Mouse (Mus musculus): ENCODE data around the gene Fzd7. TPM values are rescaled to one million over a fixed set of nuclear protein-coding genes. Genes with fewer than 3 reads are reported as not detected.

Gene Fzd7
- polyA plus RNA-seq, 1 experiment from 2014 or later = 10.9 TPM

DNA sequence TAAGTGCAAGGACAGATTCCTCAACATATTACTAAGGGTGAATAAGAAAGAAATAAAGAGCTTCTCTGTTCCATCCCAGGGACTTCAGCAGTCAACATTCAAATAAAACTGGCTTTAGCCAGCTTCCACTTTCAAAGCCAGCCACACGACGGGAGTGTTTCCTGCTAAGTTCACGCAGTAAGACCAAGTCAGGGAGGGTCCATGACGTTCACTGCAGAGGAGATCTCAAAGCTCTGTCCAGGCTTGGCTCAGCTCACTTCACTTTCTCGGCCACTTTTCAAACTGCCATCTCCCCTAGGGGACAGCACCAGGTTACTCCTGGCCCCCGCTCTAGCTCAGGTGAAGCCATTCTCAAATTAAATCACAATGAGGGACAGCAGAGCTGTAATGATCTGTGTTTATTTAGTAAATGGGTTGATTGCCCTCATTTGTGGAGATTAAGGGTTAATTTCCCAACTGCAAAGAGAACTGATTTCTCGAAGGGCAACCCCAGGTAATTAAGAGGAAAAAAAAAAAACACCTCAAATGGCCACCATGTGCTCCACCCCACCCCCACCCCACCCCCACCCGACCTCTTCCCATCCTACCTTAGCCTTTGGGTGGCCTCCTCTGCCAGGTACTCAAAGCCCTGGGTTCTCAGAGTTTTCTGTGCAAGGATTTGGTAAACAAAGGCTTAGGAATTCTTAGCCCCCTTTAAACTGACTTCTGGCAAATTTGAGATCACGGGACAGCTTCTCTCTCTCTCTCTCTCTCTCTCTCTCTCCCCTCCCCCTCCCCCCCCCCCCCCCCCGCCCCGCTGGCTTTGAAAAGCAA, 9.7 kb upstream of the Fzd7 start:
- Histone ChIP-seq H3K4me2 (no peak overlapping the region), H3K27ac (no peak overlapping the region), H3K9me3 (no peaks in the 10 kb centered on the region), H3K4me1 (peaks cover 21% of the 10 kb centered on the region), H3K9ac (no peak overlapping the region), H3K36me3 (replicated peaks) (no peaks in the 10 kb centered on the region), H3K27me3 (peaks cover 54% of the 10 kb centered on the region), H3K4me3 (replicated peaks) (no peak overlapping the region)
- 4% methylated on average over 9 of the region's 11 CpGs for WGBS
- no peak for ATAC-seq (ENCODE audit: low FRiP score)

DNA sequence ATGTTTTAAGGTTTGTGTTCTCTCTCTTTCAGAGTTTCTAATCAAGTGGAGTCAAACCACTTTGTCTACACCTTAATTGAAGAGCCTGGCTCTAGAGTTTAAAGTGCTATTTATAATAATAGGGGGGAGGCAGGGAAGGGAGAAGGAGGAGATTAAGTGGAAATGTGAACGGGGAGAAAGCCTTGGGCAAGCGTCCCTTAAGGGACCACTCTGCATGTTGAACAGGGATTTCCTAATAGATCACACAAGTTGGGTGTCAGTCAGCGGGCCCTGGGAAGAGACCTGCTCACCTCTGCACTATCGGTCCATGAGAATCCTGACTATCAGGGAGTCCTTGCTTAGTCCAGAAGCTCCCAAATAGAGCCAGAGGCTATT, 9.1 kb upstream of the Fzd7 start:
- no peak overlapping the region for H3K4me2 ChIP-seq
- no peak overlapping the region for H3K4me3 ChIP-seq (replicated peaks)
- ATAC-seq (ENCODE audit: low FRiP score) = no peak; the same call in 1 of the 2 replicates
- H3K36me3 ChIP-seq (replicated peaks) = no peaks in the 10 kb centered on the region
- peaks cover 60% of the 10 kb centered on the region for H3K27me3 ChIP-seq
- peaks cover 21% of the 10 kb centered on the region for H3K4me1 ChIP-seq
- H3K9ac ChIP-seq = no peak overlapping the region
- 1% methylated on average over 4 of the region's 4 CpGs for WGBS
- H3K27ac ChIP-seq = no peak overlapping the region
- no peaks in the 10 kb centered on the region for H3K9me3 ChIP-seq

- 42% methylated on average over 2 of the region's 2 CpGs for WGBS
- H3K27me3 ChIP-seq = peaks cover 61% of the 10 kb centered on the region
Measured at GRCm38 (mm10) chr1:59475618-59476017, 6.6 kb upstream of the Fzd7 start.

GRCm38 (mm10) chr1:59478911-59479310, 3.3 kb upstream of the Fzd7 start:
- no peak for ATAC-seq (ENCODE audit: low FRiP score)
- H3K4me3 ChIP-seq (replicated peaks) = no peak overlapping the region
- no peaks in the 10 kb centered on the region for H3K36me3 ChIP-seq (replicated peaks)
- H3K4me2 ChIP-seq = no peak overlapping the region
- no peaks in the 10 kb centered on the region for H3K9me3 ChIP-seq
- H3K27ac ChIP-seq = no peak overlapping the region
- peaks cover 67% of the 10 kb centered on the region for H3K27me3 ChIP-seq
- WGBS = 84% methylated on average over 3 of the region's 3 CpGs
- no peak overlapping the region for H3K9ac ChIP-seq
- peaks cover 30% of the 10 kb centered on the region for H3K4me1 ChIP-seq

More at GRCm38 (mm10) chr1:59475618-59476017, 6.6 kb upstream of the Fzd7 start:
- H3K9me3 ChIP-seq = no peaks in the 10 kb centered on the region
- peaks cover 28% of the 10 kb centered on the region for H3K4me1 ChIP-seq
- H3K27ac ChIP-seq = no peak overlapping the region
- no peak overlapping the region for H3K4me2 ChIP-seq
- H3K9ac ChIP-seq = no peak overlapping the region
- no peaks in the 10 kb centered on the region for H3K36me3 ChIP-seq (replicated peaks)
- no peak for ATAC-seq (ENCODE audit: low FRiP score)
- H3K4me3 ChIP-seq (replicated peaks) = no peak overlapping the region

DNA sequence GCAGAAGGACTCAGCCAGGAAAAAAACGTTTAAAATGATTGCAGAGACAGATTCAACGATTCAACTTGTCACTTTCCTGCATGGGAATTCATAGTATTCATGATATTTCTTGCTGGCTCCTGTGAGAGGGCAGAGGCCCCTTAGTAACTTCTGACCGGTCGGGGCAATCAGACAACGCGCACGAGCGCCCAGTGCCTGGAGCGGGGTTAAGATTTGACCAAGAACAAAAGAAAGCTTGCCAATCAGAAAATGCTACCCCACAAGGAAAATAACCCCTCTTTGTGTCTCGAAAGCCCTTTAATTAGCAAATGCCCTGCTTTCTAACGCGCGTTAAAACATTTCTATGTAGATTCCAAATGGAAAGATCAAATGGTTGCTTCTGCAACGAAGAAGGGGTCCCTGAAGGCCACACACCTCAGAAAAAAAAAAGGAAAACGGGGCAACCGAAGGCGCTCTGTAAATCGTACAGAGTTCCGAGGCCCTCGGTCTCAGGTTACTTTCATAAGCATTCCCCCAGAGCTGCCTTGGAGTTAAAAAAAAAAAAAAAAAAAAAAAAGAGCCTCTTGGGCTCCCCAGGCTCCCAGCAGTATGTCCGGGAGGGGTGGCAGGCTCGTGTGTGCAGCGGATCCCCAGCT, 1.3 kb upstream of the Fzd7 start:
- WGBS = 2% methylated on average over 23 of the region's 23 CpGs
- peak overlapping the region; percentile 88 for H3K27ac ChIP-seq
- peak overlapping the region; percentile 74 for H3K4me3 ChIP-seq (replicated peaks)
- H3K9ac ChIP-seq = peak overlapping the region; percentile 38
- no peak for ATAC-seq (ENCODE audit: low FRiP score)
- H3K4me2 ChIP-seq = peak overlapping the region; percentile 99
- peaks cover 48% of the 10 kb centered on the region for H3K4me1 ChIP-seq
- no peaks in the 10 kb centered on the region for H3K9me3 ChIP-seq
- H3K27me3 ChIP-seq = peaks cover 62% of the 10 kb centered on the region
- H3K36me3 ChIP-seq (replicated peaks) = no peaks in the 10 kb centered on the region

DNA sequence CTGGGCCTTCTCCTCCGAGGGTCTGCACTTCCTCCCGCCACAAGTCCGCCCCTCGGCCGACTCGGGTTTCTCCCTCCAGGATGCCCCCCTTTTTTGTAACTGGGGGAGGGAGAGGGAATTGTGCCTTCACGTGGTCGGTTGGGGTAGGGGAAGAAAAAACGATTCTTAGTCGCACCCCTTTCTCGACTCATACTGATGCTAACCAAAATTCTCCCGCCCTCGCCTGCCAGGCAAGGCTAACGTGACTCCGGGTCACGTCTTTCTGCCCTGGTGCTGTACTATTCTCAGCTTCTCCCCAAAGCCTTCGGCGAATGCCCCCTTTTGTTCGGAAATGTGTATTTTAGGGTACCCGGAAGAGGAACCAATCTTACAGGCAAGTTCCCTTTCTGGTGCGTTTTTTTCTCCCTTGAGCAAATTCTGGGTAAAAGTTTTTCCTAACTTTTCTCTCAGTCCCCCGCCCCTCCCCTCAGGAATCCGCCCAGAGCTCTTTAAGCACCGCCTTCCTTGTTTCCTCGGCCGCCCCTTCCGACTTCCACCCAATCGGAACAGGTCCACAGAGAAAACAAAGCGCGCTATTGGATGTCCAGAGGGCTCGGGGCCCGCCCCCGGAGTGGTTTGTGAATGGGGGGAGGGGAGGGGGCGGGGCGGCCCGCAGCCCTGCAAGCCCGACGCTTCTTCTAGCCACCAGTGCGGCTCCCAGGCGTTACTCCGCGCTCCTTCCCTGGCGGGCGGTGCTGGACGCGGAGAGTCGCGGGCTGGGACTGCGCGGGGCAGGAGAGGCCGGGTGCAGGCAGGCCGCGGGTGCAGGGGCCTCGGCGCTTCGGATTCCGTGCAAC, 550 bp upstream of the Fzd7 start:
- H3K27ac ChIP-seq = peak overlapping the region; percentile 88
- H3K36me3 ChIP-seq (replicated peaks) = no peaks in the 10 kb centered on the region
- under 1% methylated on average over 54 of the region's 57 CpGs for WGBS
- H3K4me3 ChIP-seq (replicated peaks) = peak overlapping the region; percentile 74
- H3K4me1 ChIP-seq = peaks cover 53% of the 10 kb centered on the region
- no peaks in the 10 kb centered on the region for H3K9me3 ChIP-seq
- H3K27me3 ChIP-seq = peaks cover 55% of the 10 kb centered on the region
- H3K4me2 ChIP-seq = peak overlapping the region; percentile 99
- H3K9ac ChIP-seq = peak overlapping the region; percentile 88
- ATAC-seq (ENCODE audit: low FRiP score) = peak; percentile 95

DNA sequence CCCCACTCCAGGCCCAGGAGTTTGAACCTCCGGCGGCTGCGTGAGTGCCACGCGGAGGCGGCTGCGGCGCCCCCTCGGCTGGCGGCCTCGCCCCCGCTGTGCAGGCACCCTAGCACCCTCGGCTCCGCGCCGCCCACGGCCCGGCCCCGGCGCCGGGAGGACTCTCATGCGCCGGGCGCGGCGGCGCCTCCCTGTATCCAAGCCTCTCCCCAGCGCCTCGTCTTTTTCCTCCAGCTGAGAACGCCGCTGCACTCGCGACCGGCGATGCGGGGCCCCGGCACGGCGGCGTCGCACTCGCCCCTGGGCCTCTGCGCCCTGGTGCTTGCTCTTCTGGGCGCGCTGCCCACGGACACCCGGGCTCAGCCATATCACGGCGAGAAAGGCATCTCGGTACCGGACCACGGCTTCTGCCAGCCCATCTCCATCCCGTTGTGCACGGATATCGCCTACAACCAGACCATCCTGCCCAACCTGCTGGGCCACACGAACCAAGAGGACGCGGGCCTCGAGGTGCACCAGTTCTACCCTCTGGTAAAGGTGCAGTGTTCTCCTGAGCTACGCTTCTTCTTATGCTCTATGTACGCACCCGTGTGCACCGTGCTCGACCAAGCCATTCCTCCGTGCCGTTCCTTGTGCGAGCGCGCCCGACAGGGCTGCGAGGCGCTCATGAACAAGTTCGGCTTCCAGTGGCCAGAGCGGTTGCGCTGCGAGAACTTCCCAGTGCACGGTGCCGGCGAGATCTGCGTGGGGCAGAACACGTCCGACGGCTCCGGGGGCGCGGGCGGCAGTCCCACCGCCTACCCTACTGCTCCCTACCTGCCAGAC, 684 bp downstream of the Fzd7 start:
- ATAC-seq (ENCODE audit: low FRiP score) = no peak
- H3K27me3 ChIP-seq = peaks cover 44% of the 10 kb centered on the region
- peaks cover 64% of the 10 kb centered on the region for H3K4me1 ChIP-seq
- H3K9ac ChIP-seq = peak overlapping the region; percentile 88
- WGBS = under 1% methylated on average over 84 of the region's 88 CpGs
- no peaks in the 10 kb centered on the region for H3K36me3 ChIP-seq (replicated peaks)
- H3K9me3 ChIP-seq = no peaks in the 10 kb centered on the region
- peak overlapping the region; percentile 74 for H3K4me3 ChIP-seq (replicated peaks)
- H3K27ac ChIP-seq = peak overlapping the region; percentile 88
- H3K4me2 ChIP-seq = peak overlapping the region; percentile 99

GRCm38 (mm10) chr1:59483521-59484245, 1.5 kb downstream of the Fzd7 start:
- H3K27me3 ChIP-seq = peaks cover 37% of the 10 kb centered on the region
- H3K9ac ChIP-seq = peak overlapping the region; percentile 88
- peak overlapping the region; percentile 88; the same call in 1 of the 2 replicates for H3K27ac ChIP-seq
- peak; percentile 58 for ATAC-seq (ENCODE audit: low FRiP score)
- peak overlapping the region; percentile 74 for H3K4me3 ChIP-seq (replicated peaks)
- peaks cover 68% of the 10 kb centered on the region for H3K4me1 ChIP-seq
- no peaks in the 10 kb centered on the region for H3K9me3 ChIP-seq
- peak overlapping the region; percentile 99 for H3K4me2 ChIP-seq
- H3K36me3 ChIP-seq (replicated peaks) = no peaks in the 10 kb centered on the region
- under 1% methylated on average over 46 of the region's 46 CpGs for WGBS

DNA sequence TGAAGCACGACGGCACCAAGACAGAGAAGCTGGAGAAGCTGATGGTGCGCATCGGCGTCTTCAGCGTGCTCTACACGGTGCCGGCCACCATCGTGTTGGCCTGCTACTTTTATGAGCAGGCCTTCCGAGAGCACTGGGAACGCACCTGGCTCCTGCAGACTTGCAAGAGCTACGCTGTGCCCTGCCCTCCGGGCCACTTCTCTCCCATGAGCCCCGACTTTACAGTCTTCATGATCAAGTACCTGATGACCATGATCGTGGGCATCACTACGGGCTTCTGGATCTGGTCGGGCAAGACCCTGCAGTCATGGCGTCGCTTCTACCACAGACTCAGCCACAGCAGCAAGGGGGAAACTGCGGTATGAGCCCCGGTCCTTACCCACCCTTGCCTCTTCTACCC, 2.1 kb downstream of the Fzd7 start:
- no peaks in the 10 kb centered on the region for H3K9me3 ChIP-seq
- peaks cover 68% of the 10 kb centered on the region for H3K4me1 ChIP-seq
- no peak for ATAC-seq (ENCODE audit: low FRiP score)
- WGBS = 4% methylated on average over 21 of the region's 21 CpGs
- peak overlapping the region; percentile 99 for H3K4me2 ChIP-seq
- peak overlapping the region; percentile 88 for H3K9ac ChIP-seq
- H3K27ac ChIP-seq = peak overlapping the region; percentile 74
- peak overlapping the region; percentile 74 for H3K4me3 ChIP-seq (replicated peaks)
- H3K27me3 ChIP-seq = peaks cover 35% of the 10 kb centered on the region
- no peaks in the 10 kb centered on the region for H3K36me3 ChIP-seq (replicated peaks)

DNA sequence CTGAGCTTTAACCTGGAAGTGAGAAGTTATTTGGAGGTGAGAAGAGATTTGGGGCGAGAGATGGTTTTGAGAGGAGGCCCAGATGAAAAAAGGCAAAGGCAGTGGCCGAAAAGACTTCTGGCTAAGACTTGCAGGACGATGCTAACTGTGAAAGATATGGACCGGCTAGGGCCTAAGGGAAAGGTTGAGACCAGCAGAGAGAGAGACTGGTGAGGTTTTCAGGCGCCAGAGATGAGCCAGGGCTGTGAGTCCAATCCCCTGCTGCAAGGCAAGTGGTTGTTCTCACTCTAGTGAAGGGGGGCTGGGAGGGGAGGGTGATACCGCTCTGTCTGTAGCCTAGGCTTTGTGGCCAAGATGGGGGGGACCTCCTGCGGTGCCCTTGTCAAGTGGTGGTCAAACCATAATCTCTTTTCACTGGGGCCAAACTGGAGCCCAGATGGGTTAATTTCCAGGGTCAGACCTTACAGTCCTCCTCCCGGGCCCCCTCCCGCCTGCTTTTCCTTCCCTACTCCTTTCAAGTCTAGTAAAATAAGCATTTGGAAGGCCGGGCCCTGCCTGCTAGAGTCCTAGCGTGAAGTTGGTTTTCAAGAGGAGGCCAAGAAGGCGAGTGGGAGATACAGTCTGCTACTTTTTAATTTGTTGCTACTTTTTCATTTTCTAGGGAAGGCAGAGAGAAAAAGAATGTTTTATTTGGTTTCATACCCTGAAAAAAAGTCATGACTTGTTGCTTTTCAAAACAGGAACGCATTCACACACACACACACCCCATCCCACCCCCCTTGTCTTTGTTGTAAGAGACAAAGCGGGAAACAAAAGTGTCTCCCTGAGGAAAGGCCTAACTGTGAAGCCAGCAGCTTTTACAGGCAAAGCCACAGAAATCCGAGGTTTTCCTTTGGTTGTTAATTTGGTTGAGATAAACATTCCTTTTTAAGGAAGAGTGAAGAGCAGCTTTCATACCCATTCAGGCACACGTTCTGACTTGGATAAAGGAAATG, 2.9 kb downstream of the Fzd7 start:
- Histone ChIP-seq H3K4me1 (peaks cover 66% of the 10 kb centered on the region), H3K27ac (peak overlapping the region; percentile 74), H3K27me3 (peaks cover 30% of the 10 kb centered on the region), H3K4me3 (replicated peaks) (peak overlapping the region; percentile 74), H3K9me3 (no peaks in the 10 kb centered on the region), H3K4me2 (peak overlapping the region; percentile 99), H3K9ac (peak overlapping the region; percentile 88), H3K36me3 (replicated peaks) (no peaks in the 10 kb centered on the region)
- WGBS = 4% methylated on average over 16 of the region's 16 CpGs
- no peak for ATAC-seq (ENCODE audit: low FRiP score)
